Comparison of ENCODE assay signal across 8 mouse cellular contexts in the genomic region with DNA sequence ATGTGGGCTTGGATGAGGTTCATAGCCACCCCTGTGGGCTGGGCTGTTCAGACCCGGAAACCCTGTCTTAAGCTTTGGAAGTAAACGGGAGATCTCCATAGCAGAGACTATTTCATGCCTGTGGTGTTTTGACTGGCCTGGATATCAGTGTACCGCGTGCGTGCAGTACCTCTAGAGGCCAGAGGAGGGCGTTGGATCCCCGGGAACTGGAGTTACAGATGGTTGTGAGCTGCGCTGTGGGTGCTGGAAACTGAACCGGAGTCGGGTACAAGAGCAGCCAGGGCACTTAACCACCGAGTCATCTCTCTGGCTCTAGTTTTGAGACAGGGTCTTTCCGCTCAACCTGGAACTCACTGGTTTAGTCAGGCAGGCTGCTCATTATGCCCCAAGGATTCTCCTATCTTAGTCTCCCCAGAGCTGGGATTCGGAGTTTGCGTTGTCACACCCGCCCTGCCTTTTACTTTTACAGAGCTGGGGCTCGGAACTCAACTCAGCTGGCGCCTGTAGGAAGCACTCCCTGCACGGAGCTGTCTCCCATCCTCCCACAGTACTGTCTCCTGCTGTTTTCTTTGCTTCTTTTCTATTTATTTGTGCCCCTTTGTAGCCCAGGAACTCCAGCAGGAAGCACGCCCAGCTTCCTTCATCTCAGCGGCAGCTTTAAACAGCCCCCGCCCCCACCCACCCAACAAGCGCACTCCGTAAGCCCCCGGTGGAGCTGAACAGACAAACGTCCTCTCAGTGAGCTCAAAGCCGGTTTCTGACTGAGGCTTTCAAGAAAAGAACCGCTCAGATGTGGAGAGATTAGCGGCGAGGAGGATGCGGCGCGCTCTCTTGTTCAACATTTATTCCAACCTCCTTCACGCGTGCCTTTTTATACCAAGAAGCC. TPM values are rescaled to one million over a fixed set of nuclear protein-coding genes. Genes with fewer than 3 reads are reported as not detected.
DNase-seq lines count a peak whose midpoint lies in the region; ATAC-seq lines count a peak whose summit lies in the region.

No protein-coding gene starts in this region.

- no peaks in the 10 kb centered on the region for H3K9me3 ChIP-seq in embryonic facial prominence, embryonic 11.5 days (replicated peaks; ENCODE audit: control insufficient read depth, low read length)
- no peaks in the 10 kb centered on the region for H3K9me3 ChIP-seq in neural tube, embryonic 15.5 days (replicated peaks)

- peak overlapping the region; percentile 55 for H3K4me2 ChIP-seq in embryonic facial prominence, embryonic 11.5 days (ENCODE audit: low read depth, low read length)
- peak overlapping the region; percentile 60 for H3K4me2 ChIP-seq in neural tube, embryonic 15.5 days

- H3K4me1 ChIP-seq in embryonic facial prominence, embryonic 11.5 days (ENCODE audit: control insufficient read depth, insufficient read depth, low read length): no peaks in the 10 kb centered on the region
- peaks cover 24% of the 10 kb centered on the region for H3K4me1 ChIP-seq in neural tube, embryonic 15.5 days

- H3K4me3 ChIP-seq in embryonic facial prominence, embryonic 11.5 days (ENCODE audit: low read depth, low read length): peak overlapping the region; percentile 26
- peak overlapping the region; percentile 28 for H3K4me3 ChIP-seq in neural tube, embryonic 15.5 days (replicated peaks)

- H3K9ac ChIP-seq in embryonic facial prominence, embryonic 11.5 days (replicated peaks; ENCODE audit: low read length): no peak overlapping the region
- peak overlapping the region; percentile 37 for H3K9ac ChIP-seq in neural tube, embryonic 15.5 days (replicated peaks)

- no peaks in the 10 kb centered on the region for H3K36me3 ChIP-seq in embryonic facial prominence, embryonic 11.5 days (replicated peaks; ENCODE audit: control insufficient read depth, insufficient read depth, low read depth, low read length)
- no peaks in the 10 kb centered on the region for H3K36me3 ChIP-seq in neural tube, embryonic 15.5 days

- H3K27ac ChIP-seq in embryonic facial prominence, embryonic 11.5 days (replicated peaks; ENCODE audit: low read depth, low read length): no peak overlapping the region
- peak overlapping the region; percentile 78 for H3K27ac ChIP-seq in neural tube, embryonic 15.5 days (replicated peaks)

- ATAC-seq in embryonic facial prominence, embryonic 11.5 days (replicated peaks; ENCODE audit: insufficient number of reproducible peaks, low FRiP score, low TSS enrichment, low read depth): no peak
- peak; percentile 29; the same call in 1 of the 2 replicates for ATAC-seq in neural tube, embryonic 15.5 days (ENCODE audit: low FRiP score)
- no peak for ATAC-seq in erythroblast, adult 5-6 weeks (replicated peaks; ENCODE audit: low FRiP score, poor library complexity, severe bottlenecking)

- DNase-seq in layer of hippocampus, adult 18-20 months (ENCODE audit: low spot score in 2 of 2): peak; percentile 20 to 52
- no peak for DNase-seq in layer of hippocampus, postnatal 25 days (ENCODE audit: extremely low spot score in 1 of 2, low spot score in 1 of 2)
- DNase-seq in embryonic facial prominence, embryonic 11.5 days (ENCODE audit: low spot score): peak; percentile 59
- peak; percentile 32 to 41 for DNase-seq in left cerebral cortex, adult 9 months (ENCODE audit: low spot score in 2 of 2)
- DNase-seq in kidney, postnatal 10 days: no peak
- no peak for DNase-seq in ovary, postnatal 36 days (ENCODE audit: low spot score)

- 13% methylated on average over 34 of the region's 34 CpGs for WGBS in embryonic facial prominence, embryonic 11.5 days
- WGBS in neural tube, embryonic 15.5 days: 17% methylated on average over 34 of the region's 34 CpGs

- peaks cover 2% of the 10 kb centered on the region for H3K27me3 ChIP-seq in embryonic facial prominence, embryonic 11.5 days (ENCODE audit: control insufficient read depth, insufficient read depth, low read length)
- H3K27me3 ChIP-seq in neural tube, embryonic 15.5 days (replicated peaks): no peaks in the 10 kb centered on the region

RNA-seq across cellular contexts. Expression of a gene that starts 42.3 kb away (rescaled TPM):
- 10 to 100 TPM; 10.1 to 11.1 TPM for total RNA-seq in layer of hippocampus, adult 18-20 months (2021)
- total RNA-seq in layer of hippocampus, postnatal 25 days (2021): 1 to 10 TPM; 8.1 to 9.8 TPM
- polyA plus RNA-seq in embryonic facial prominence, embryonic 11.5 days (2014; fragmentation: Nextera tagmentation; extraction: Ambion mirVana): 0.08 and 0.10 TPM in 2 replicates
- polyA plus RNA-seq in neural tube, embryonic 15.5 days (2015; fragmentation: Nextera tagmentation; extraction: Ambion mirVana): 0.08 and 0.80 TPM in 2 replicates
- not detected in 2 replicates for total RNA-seq in erythroblast, adult 5-6 weeks (2015; ENCODE audit: low replicate concordance)
- total RNA-seq in erythroblast, adult 5-6 weeks (2017; ENCODE audit: low replicate concordance): not detected in 2 replicates

Comparison
In these comparisons a context has a peak if more than half of its experiments do, and no peak if none do; other contexts are left out.
1. DNase-seq: peak in layer of hippocampus, adult 18-20 months (2 of 2), embryonic facial prominence, embryonic 11.5 days (single experiment) and left cerebral cortex, adult 9 months (2 of 2); none in layer of hippocampus, postnatal 25 days (0 of 2), kidney, postnatal 10 days (single experiment) and ovary, postnatal 36 days (single experiment).
2. RNA of a gene that starts 42.3 kb away (total RNA-seq): 10.1 to 11.1 TPM in layer of hippocampus, adult 18-20 months and 8.1 to 9.8 TPM in layer of hippocampus, postnatal 25 days; not detected in erythroblast, adult 5-6 weeks; every median in the first group is over 4 times any median in the second.